Mouse (Mus musculus) right cerebral cortex, postnatal 36 days (tissue): Measurements from ENCODE around the gene Med18.
"Not testable (repeated sequence)": the region's sequence is repeated elsewhere in the genome, so short reads cannot be mapped to it uniquely, and the experiment has no call there.

Experiments
- DNase-seq, 2 experiments: peaks; one replicate each; pipeline ENCODE4 v3.0.0; 2022; ENCODE audit warnings: low spot score in 2 of 2, mixed read lengths in 1 of 2

The Med18 gene

GRCm38 (mm10) chr4:132421556-132421922 is 42.2 kb downstream of the Med18 start:
- DNase-seq = no peak

GRCm38 (mm10) chr4:132420471-132420870 is 43.2 kb downstream of the Med18 start:
- DNase-seq = no peak

GRCm38 (mm10) chr4:132415966-132416365 is 47.8 kb downstream of the Med18 start:
- DNase-seq = no peak

- DNase-seq = not testable (repeated sequence)
Measured at GRCm38 (mm10) chr4:132413257-132413656, 50.5 kb downstream of the Med18 start.

GRCm38 (mm10) chr4:132411322-132412094 is 52.2 kb downstream of the Med18 start:
- DNase-seq = no peak

GRCm38 (mm10) chr4:132409587-132410229 is 54.0 kb downstream of the Med18 start:
- no peak for DNase-seq
